Comparison of ENCODE assay signal across 15 mouse cellular contexts in genomic region chr17:78792122-78792521, GRCm38 (mm10). TPM values are rescaled to one million over a fixed set of nuclear protein-coding genes. Genes with fewer than 3 reads are reported as not detected.
DNase-seq lines count a peak whose midpoint lies in the region; ATAC-seq and TF ChIP-seq lines count a peak whose summit lies in the region.
"Had no signal": no experiment of that assay in that cellular context is flagged by ENCODE, and none has a peak within 500 bp of the region (broad histone marks: within the 10 kb centered on the region; RNA-seq: fewer than 3 reads in every experiment).

No protein-coding gene starts in this region.

- no peak overlapping the region for H3K9ac ChIP-seq in hindbrain, embryonic 14.5 days
- H3K9ac ChIP-seq in hindbrain, embryonic 16.5 days (ENCODE audit: low read depth, low read length), result no peak overlapping the region
- H3K9ac ChIP-seq: hindbrain, embryonic 15.5 days had no signal

- H3K9me3 ChIP-seq in heart, embryonic 10.5 days, result no peaks in the 10 kb centered on the region
- H3K9me3 ChIP-seq in hindbrain, embryonic 14.5 days (ENCODE audit: control insufficient read depth, low read length), result no peaks in the 10 kb centered on the region
- H3K9me3 ChIP-seq in hindbrain, embryonic 16.5 days (ENCODE audit: control insufficient read depth, low read length), result no peaks in the 10 kb centered on the region
- H3K9me3 ChIP-seq: hindbrain, embryonic 15.5 days had no signal

- H3K4me3 ChIP-seq in heart, embryonic 10.5 days, result no peak overlapping the region
- no peak overlapping the region for H3K4me3 ChIP-seq in hindbrain, embryonic 14.5 days (replicated peaks; ENCODE audit: low read length)
- H3K4me3 ChIP-seq in hindbrain, embryonic 16.5 days (ENCODE audit: low read length), result no peak overlapping the region
- no peak overlapping the region for H3K4me3 ChIP-seq in testis, adult 2 months (ENCODE audit: control insufficient read depth, low read depth, low read length)
- H3K4me3 ChIP-seq: hindbrain, embryonic 15.5 days had no signal

- WGBS in heart, embryonic 10.5 days, result 80% methylated on average over 3 of the region's 3 CpGs
- WGBS in hindbrain, embryonic 14.5 days, result 88% methylated on average over 3 of the region's 3 CpGs
- WGBS in hindbrain, embryonic 16.5 days, result 89% methylated on average over 3 of the region's 3 CpGs

- H3K4me1 ChIP-seq in heart, embryonic 10.5 days, result peaks cover 19% of the 10 kb centered on the region
- H3K4me1 ChIP-seq in hindbrain, embryonic 14.5 days (replicated peaks; ENCODE audit: control insufficient read depth, insufficient read depth, low read length), result no peaks in the 10 kb centered on the region
- H3K4me1 ChIP-seq in hindbrain, embryonic 16.5 days (ENCODE audit: control insufficient read depth, insufficient read depth, low read depth, low read length), result no peaks in the 10 kb centered on the region
- no peaks in the 10 kb centered on the region for H3K4me1 ChIP-seq in testis, adult 2 months (ENCODE audit: control insufficient read depth, insufficient read depth, low read length)
- H3K4me1 ChIP-seq: hindbrain, embryonic 15.5 days had no signal

- no peak for TF ChIP-seq POLR2A in testis, adult 2 months (IDR thresholded peaks at IDR 0.05; ENCODE audit: control insufficient read depth, low read depth, low read length)

- DNase-seq in heart, embryonic 10.5 days (ENCODE audit: low spot score), result no peak
- no peak for DNase-seq in heart, adult 18-20 months
- peak; percentile 18 for DNase-seq in hindbrain, embryonic 14.5 days (ENCODE audit: low spot score)
- DNase-seq in testis, postnatal 14 days (ENCODE audit: low spot score), result no peak
- no peak for DNase-seq in adrenal gland, postnatal 10 days
- DNase-seq: cerebellum, adult 9-10 months; kidney, adult 18-20 months; layer of hippocampus, postnatal 36 days; thymus, postnatal 25 days had no signal

- peak overlapping the region; percentile 87 for H3K27ac ChIP-seq in heart, embryonic 10.5 days
- no peak overlapping the region for H3K27ac ChIP-seq in hindbrain, embryonic 14.5 days
- no peak overlapping the region for H3K27ac ChIP-seq in hindbrain, embryonic 16.5 days (ENCODE audit: low read depth, low read length)
- H3K27ac ChIP-seq in testis, adult 2 months (ENCODE audit: control insufficient read depth, insufficient read depth, low read depth, low read length), result peak overlapping the region; percentile 82
- H3K27ac ChIP-seq: hindbrain, embryonic 15.5 days had no signal

- no peaks in the 10 kb centered on the region for H3K27me3 ChIP-seq in heart, embryonic 10.5 days (ENCODE audit: insufficient read depth, poor library complexity, severe bottlenecking)
- H3K27me3 ChIP-seq in hindbrain, embryonic 14.5 days (ENCODE audit: control insufficient read depth, insufficient read depth, low read length), result no peaks in the 10 kb centered on the region
- H3K27me3 ChIP-seq in hindbrain, embryonic 16.5 days (replicated peaks; ENCODE audit: control insufficient read depth, insufficient read depth, low read length), result no peaks in the 10 kb centered on the region
- H3K27me3 ChIP-seq in testis, adult 2 months (ENCODE audit: control insufficient read depth, insufficient read depth, low read length), result no peaks in the 10 kb centered on the region
- H3K27me3 ChIP-seq: hindbrain, embryonic 15.5 days had no signal

- no peak for ATAC-seq in hindbrain, embryonic 14.5 days (ENCODE audit: low FRiP score)
- ATAC-seq in hindbrain, embryonic 16.5 days, result no peak
- ATAC-seq: forebrain, embryonic 14.5 days; lung, postnatal 0 days had no signal

- H3K4me2 ChIP-seq in hindbrain, embryonic 14.5 days (replicated peaks), result no peak overlapping the region
- H3K4me2 ChIP-seq in hindbrain, embryonic 16.5 days (ENCODE audit: low read length), result no peak overlapping the region
- H3K4me2 ChIP-seq: hindbrain, embryonic 15.5 days; midbrain, embryonic 11.5 days had no signal

- TF ChIP-seq CTCF in testis, adult 2 months (IDR thresholded peaks at IDR 0.05; ENCODE audit: control insufficient read depth, insufficient read depth, insufficient replicate concordance, low read depth, low read length), result no peak

- peaks cover 40% of the 10 kb centered on the region for H3K36me3 ChIP-seq in heart, embryonic 10.5 days
- H3K36me3 ChIP-seq in hindbrain, embryonic 14.5 days (replicated peaks; ENCODE audit: control insufficient read depth, insufficient read depth), result peaks cover 77% of the 10 kb centered on the region
- peaks cover 23% of the 10 kb centered on the region for H3K36me3 ChIP-seq in hindbrain, embryonic 16.5 days (ENCODE audit: control insufficient read depth, insufficient read depth, low read length)
- no peaks in the 10 kb centered on the region; the same call in none of the 2 replicates for H3K36me3 ChIP-seq in testis, adult 2 months (ENCODE audit: control insufficient read depth, insufficient read depth, low read length)

RNA-seq across cellular contexts. Expression of gene Heatr5b, which starts 43.0 kb away (rescaled TPM):
- polyA plus RNA-seq in heart, embryonic 10.5 days (2016; fragmentation: Nextera tagmentation; extraction: Ambion mirVana), result 16.2 and 20.1 TPM in 2 replicates
- total RNA-seq in heart, adult 18-20 months (2021), result 10 to 100 TPM; 39.5 to 46.3 TPM
- polyA plus RNA-seq in hindbrain, embryonic 14.5 days (2014; fragmentation: Nextera tagmentation; extraction: Ambion mirVana), result 20.1 and 21.4 TPM in 2 replicates
- 16.9 and 21.8 TPM in 2 replicates for polyA plus RNA-seq in hindbrain, embryonic 16.5 days (2015; fragmentation: Nextera tagmentation; extraction: Ambion mirVana)
- polyA plus RNA-seq in testis, adult 2 months (2012; rRNA removed), result 14.8 and 16.1 TPM in 2 replicates
- total RNA-seq in adrenal gland, postnatal 10 days (2021), result 10 to 100 TPM; 24.0 to 29.2 TPM

RNA-seq across cellular contexts. Expression of gene Gpatch11, which starts 43.2 kb away (rescaled TPM):
- 32.8 and 33.3 TPM in 2 replicates for polyA plus RNA-seq in heart, embryonic 10.5 days (2016; fragmentation: Nextera tagmentation; extraction: Ambion mirVana)
- 10 to 100 TPM; 25.0 to 30.6 TPM for total RNA-seq in heart, adult 18-20 months (2021)
- polyA plus RNA-seq in hindbrain, embryonic 14.5 days (2014; fragmentation: Nextera tagmentation; extraction: Ambion mirVana), result 48.7 and 55.3 TPM in 2 replicates
- polyA plus RNA-seq in hindbrain, embryonic 16.5 days (2015; fragmentation: Nextera tagmentation; extraction: Ambion mirVana), result 54.4 and 56.9 TPM in 2 replicates
- 12.6 and 17.3 TPM in 2 replicates for polyA plus RNA-seq in testis, adult 2 months (2012; rRNA removed)
- total RNA-seq in adrenal gland, postnatal 10 days (2021), result 10 to 100 TPM; 21.6 to 24.9 TPM

RNA-seq across cellular contexts. Expression of gene Strn, which starts 55.1 kb away (rescaled TPM):
- polyA plus RNA-seq in heart, embryonic 10.5 days (2016; fragmentation: Nextera tagmentation; extraction: Ambion mirVana), result 8.5 and 12.6 TPM in 2 replicates
- total RNA-seq in heart, adult 18-20 months (2021), result 10 to 100 TPM; 22.5 to 23.0 TPM
- 7.6 and 8.0 TPM in 2 replicates for polyA plus RNA-seq in hindbrain, embryonic 14.5 days (2014; fragmentation: Nextera tagmentation; extraction: Ambion mirVana)
- polyA plus RNA-seq in hindbrain, embryonic 16.5 days (2015; fragmentation: Nextera tagmentation; extraction: Ambion mirVana), result 4.3 and 5.8 TPM in 2 replicates
- 7.1 and 7.9 TPM in 2 replicates for polyA plus RNA-seq in testis, adult 2 months (2012; rRNA removed)
- total RNA-seq in adrenal gland, postnatal 10 days (2021), result 10 to 100 TPM; 20.5 to 25.2 TPM

Comparison
In these comparisons a context has a peak if more than half of its experiments do, and no peak if none do; other contexts are left out.
1. H3K27ac ChIP-seq: peak in heart, embryonic 10.5 days (single experiment) and testis, adult 2 months (single experiment); none in hindbrain, embryonic 14.5 days (single experiment) and hindbrain, embryonic 16.5 days (single experiment).